In the genomic region with DNA sequence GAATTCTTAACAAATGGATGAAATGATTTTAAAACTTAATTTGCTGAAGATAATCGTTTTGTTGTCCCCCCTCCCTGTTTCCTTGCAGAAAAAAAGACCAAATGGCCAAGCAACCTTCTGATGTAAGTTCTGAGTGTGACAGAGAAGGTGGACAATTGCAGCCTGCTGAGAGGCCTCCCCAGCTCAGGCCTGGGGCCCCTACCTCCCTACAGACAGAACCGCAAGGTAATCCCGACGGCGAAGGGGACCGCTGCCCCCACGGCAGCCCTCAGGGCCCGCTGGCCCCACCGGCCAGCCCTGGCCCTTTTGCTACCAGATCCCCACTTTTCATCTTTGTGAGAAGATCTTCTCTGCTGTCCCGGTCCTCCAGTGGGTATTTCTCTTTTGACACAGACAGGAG, we compare ENCODE assay signal across 8 mouse cellular contexts. TPM values are rescaled to one million over a fixed set of nuclear protein-coding genes. Genes with fewer than 3 reads are reported as not detected.
DNase-seq lines count a peak whose midpoint lies in the region; ATAC-seq and TF ChIP-seq lines count a peak whose summit lies in the region.

No protein-coding gene starts in this region.

- 21% methylated on average over 10 of the region's 10 CpGs for WGBS in kidney, postnatal 0 days
- WGBS in kidney, adult 2 months, result 75% methylated on average over 10 of the region's 10 CpGs
- WGBS in embryonic facial prominence, embryonic 15.5 days, result 30% methylated on average over 10 of the region's 10 CpGs
- 32% methylated on average over 10 of the region's 10 CpGs for WGBS in intestine, embryonic 14.5 days
- WGBS in midbrain, embryonic 16.5 days, result 17% methylated on average over 10 of the region's 10 CpGs

- H3K4me2 ChIP-seq in kidney, postnatal 0 days (ENCODE audit: low read length), result peak overlapping the region; percentile 99
- peak overlapping the region; percentile 96 for H3K4me2 ChIP-seq in embryonic facial prominence, embryonic 15.5 days (replicated peaks)
- H3K4me2 ChIP-seq in intestine, embryonic 14.5 days (ENCODE audit: low read length), result peak overlapping the region; percentile 98
- peak overlapping the region; percentile 99 for H3K4me2 ChIP-seq in midbrain, embryonic 16.5 days (ENCODE audit: low read length)

- DNase-seq in kidney, postnatal 0 days (ENCODE audit: low spot score), result no peak
- no peak for DNase-seq in kidney, adult 2 months
- DNase-seq in intestine, embryonic 14.5 days (ENCODE audit: low spot score), result no peak
- DNase-seq in frontal cortex, postnatal 25 days (ENCODE audit: low spot score in 2 of 2), result no peak
- no peak for DNase-seq in thymus, postnatal 10 days (ENCODE audit: low spot score in 2 of 2)
- DNase-seq in gastrocnemius, postnatal 14 days, result no peak

- H3K27ac ChIP-seq in kidney, postnatal 0 days, result no peak overlapping the region
- H3K27ac ChIP-seq in kidney, adult 2 months (ENCODE audit: insufficient read depth, low read depth, low read length), result no peak overlapping the region
- H3K27ac ChIP-seq in embryonic facial prominence, embryonic 15.5 days (replicated peaks), result 0 out of 2 replicates have a peak overlapping the region, but pooled peaks have one; percentile 86
- H3K27ac ChIP-seq in intestine, embryonic 14.5 days (ENCODE audit: low read depth), result no peak overlapping the region
- no peak overlapping the region for H3K27ac ChIP-seq in midbrain, embryonic 16.5 days (ENCODE audit: low read length)

- peak overlapping the region; percentile 78 for H3K4me3 ChIP-seq in kidney, postnatal 0 days (replicated peaks; ENCODE audit: low read depth, low read length)
- H3K4me3 ChIP-seq in kidney, adult 2 months (ENCODE audit: insufficient read depth, low read depth, low read length), result no peak overlapping the region
- peak overlapping the region; percentile 62 for H3K4me3 ChIP-seq in embryonic facial prominence, embryonic 15.5 days (replicated peaks)
- H3K4me3 ChIP-seq in intestine, embryonic 14.5 days (ENCODE audit: low read depth, low read length), result peak overlapping the region; percentile 82
- H3K4me3 ChIP-seq in midbrain, embryonic 16.5 days (ENCODE audit: low read depth, low read length), result peak overlapping the region; percentile 74

- intact Hi-C loops in gastrocnemius, postnatal 14 days (cut with DNase I; ENCODE audit: low total_unique reads), result no loop called here

- peaks cover 14% of the 10 kb centered on the region; the same call in 1 of the 2 replicates for H3K36me3 ChIP-seq in kidney, postnatal 0 days (ENCODE audit: insufficient read depth, low read length)
- no peaks in the 10 kb centered on the region for H3K36me3 ChIP-seq in kidney, adult 2 months (ENCODE audit: control insufficient read depth, insufficient read depth, low read length)
- peaks cover 14% of the 10 kb centered on the region for H3K36me3 ChIP-seq in embryonic facial prominence, embryonic 15.5 days
- peaks cover 38% of the 10 kb centered on the region for H3K36me3 ChIP-seq in intestine, embryonic 14.5 days (ENCODE audit: control insufficient read depth, insufficient read depth, low read length)
- no peaks in the 10 kb centered on the region for H3K36me3 ChIP-seq in midbrain, embryonic 16.5 days (ENCODE audit: control insufficient read depth, insufficient read depth, low read length)

- TF ChIP-seq POLR2A in kidney, adult 2 months (IDR thresholded peaks at IDR 0.05; ENCODE audit: low read depth, low read length), result no peak

- no peak for ATAC-seq in kidney, postnatal 0 days (replicated peaks; ENCODE audit: low FRiP score, low read depth)
- ATAC-seq in embryonic facial prominence, embryonic 15.5 days (ENCODE audit: insufficient number of reproducible peaks, low FRiP score, low TSS enrichment, low read depth), result no peak
- no peak for ATAC-seq in intestine, embryonic 14.5 days (replicated peaks; ENCODE audit: low FRiP score, low TSS enrichment, low read depth)
- ATAC-seq in midbrain, embryonic 16.5 days, result no peak

- TF ChIP-seq CTCF in kidney, postnatal 0 days (IDR thresholded peaks at IDR 0.05; ENCODE audit: low read depth), result no peak
- TF ChIP-seq CTCF in kidney, adult 2 months (conservative IDR thresholded peaks at IDR 0.05; ENCODE audit: insufficient read depth, insufficient read length, low read depth, low read length), result no peak

- peaks cover 9% of the 10 kb centered on the region; the same call in 1 of the 2 replicates for H3K27me3 ChIP-seq in kidney, postnatal 0 days (ENCODE audit: insufficient read depth, low read length)
- no peaks in the 10 kb centered on the region for H3K27me3 ChIP-seq in kidney, adult 2 months (replicated peaks; ENCODE audit: control insufficient read depth, insufficient read depth, low read length)
- H3K27me3 ChIP-seq in embryonic facial prominence, embryonic 15.5 days, result peaks cover 19% of the 10 kb centered on the region
- H3K27me3 ChIP-seq in intestine, embryonic 14.5 days (replicated peaks; ENCODE audit: control insufficient read depth, insufficient read depth, low read length), result peaks cover 10% of the 10 kb centered on the region; the same call in 1 of the 2 replicates
- H3K27me3 ChIP-seq in midbrain, embryonic 16.5 days (ENCODE audit: control insufficient read depth, insufficient read depth, low read depth, low read length), result peaks cover 7% of the 10 kb centered on the region; the same call in 1 of the 2 replicates

- H3K9me3 ChIP-seq in kidney, postnatal 0 days (replicated peaks; ENCODE audit: low read length), result no peaks in the 10 kb centered on the region
- no peaks in the 10 kb centered on the region for H3K9me3 ChIP-seq in embryonic facial prominence, embryonic 15.5 days (replicated peaks)
- no peaks in the 10 kb centered on the region for H3K9me3 ChIP-seq in intestine, embryonic 14.5 days (ENCODE audit: control insufficient read depth, low read length)
- no peaks in the 10 kb centered on the region for H3K9me3 ChIP-seq in midbrain, embryonic 16.5 days (replicated peaks; ENCODE audit: control insufficient read depth, low read length, poor library complexity, severe bottlenecking)

- H3K4me1 ChIP-seq in kidney, postnatal 0 days (replicated peaks; ENCODE audit: insufficient read depth, low read length), result peaks cover 25% of the 10 kb centered on the region
- peaks cover 9% of the 10 kb centered on the region for H3K4me1 ChIP-seq in kidney, adult 2 months (ENCODE audit: control insufficient read depth, insufficient read depth, low read length)
- H3K4me1 ChIP-seq in embryonic facial prominence, embryonic 15.5 days, result peaks cover 40% of the 10 kb centered on the region
- peaks cover 23% of the 10 kb centered on the region for H3K4me1 ChIP-seq in intestine, embryonic 14.5 days (replicated peaks; ENCODE audit: control insufficient read depth, insufficient read depth, low read length)
- H3K4me1 ChIP-seq in midbrain, embryonic 16.5 days (ENCODE audit: control insufficient read depth, insufficient read depth, low read length), result peaks cover 30% of the 10 kb centered on the region

- H3K9ac ChIP-seq in kidney, postnatal 0 days (ENCODE audit: low read depth, low read length), result peak overlapping the region; percentile 80
- H3K9ac ChIP-seq in embryonic facial prominence, embryonic 15.5 days, result peak overlapping the region; percentile 49
- peak overlapping the region; percentile 74 for H3K9ac ChIP-seq in intestine, embryonic 14.5 days (ENCODE audit: low read length)
- 0 out of 2 replicates have a peak overlapping the region, but pooled peaks have one; percentile 28 for H3K9ac ChIP-seq in midbrain, embryonic 16.5 days (ENCODE audit: low read depth, low read length)

RNA-seq across cellular contexts. Expression of a gene that starts 2.7 kb away (rescaled TPM):
- polyA plus RNA-seq in kidney, postnatal 0 days (2015; fragmentation: Nextera tagmentation; extraction: Ambion mirVana), result 15.7 and 16.5 TPM in 2 replicates
- 7.1 and 7.8 TPM in 2 replicates for polyA plus RNA-seq in kidney, adult 2 months (2012; rRNA removed)
- polyA plus RNA-seq in embryonic facial prominence, embryonic 15.5 days (2015; fragmentation: Nextera tagmentation; extraction: Ambion mirVana), result 17.3 and 17.4 TPM in 2 replicates
- 14.1 and 14.9 TPM in 2 replicates for polyA plus RNA-seq in intestine, embryonic 14.5 days (2014; fragmentation: Nextera tagmentation; extraction: Ambion mirVana)
- polyA plus RNA-seq in midbrain, embryonic 16.5 days (2015; fragmentation: Nextera tagmentation; extraction: Ambion mirVana), result 7.4 and 9.4 TPM in 2 replicates
- total RNA-seq in gastrocnemius, postnatal 14 days (2021), result 1 to 10 TPM; 4.9 to 6.1 TPM

Comparison
In these comparisons a context has a peak if more than half of its experiments do, and no peak if none do; other contexts are left out.
1. H3K9ac ChIP-seq: peak in every context shown above with its lines; median percentile 80 in kidney, postnatal 0 days; 74 in intestine, embryonic 14.5 days; 49 in embryonic facial prominence, embryonic 15.5 days; 28 in midbrain, embryonic 16.5 days.